Mouse (Mus musculus) bone marrow macrophage, adult 2 months (primary cell): Measurements from ENCODE around the gene Frmpd4.

Experiments
- CTCF ChIP-seq: IDR thresholded peaks from 2 replicates; pipeline ENCODE4 v1.5.1; 2012; ENCODE audit warnings: low read depth, mild to moderate bottlenecking, low read length, moderate library complexity
- POLR2A ChIP-seq: IDR thresholded peaks from 2 replicates; pipeline ENCODE4 v1.6.1; 2012; ENCODE audit warnings: mild to moderate bottlenecking, low read depth, low read length, borderline replicate concordance

GRCm38 (mm10) chrX:167984835-167985234, 592.2 kb downstream of the Frmpd4 start:
- no peak for TF ChIP-seq POLR2A
- TF ChIP-seq CTCF = no peak
